ENCODE assay signal across 12 mouse cellular contexts in genomic region chr3:78947183-78947582, GRCm38 (mm10).
"Had no signal": no experiment of that assay in that cellular context is flagged by ENCODE, and none has a peak within 500 bp of the region (broad histone marks: within the 10 kb centered on the region; RNA-seq: fewer than 3 reads in every experiment).

No protein-coding gene starts in this region.

- DNase-seq: kidney, adult 2 months; kidney, postnatal 25 days; layer of hippocampus, adult 9-11 months; liver; lung, adult 18-20 months; lung, postnatal 10 days; lung, postnatal 36 days; midbrain, embryonic 14.5 days; retina, postnatal 1 day; thymus, adult 18-20 months; thymus, postnatal 4 days had no signal

- ATAC-seq: liver, embryonic 12.5 days had no signal
